Mouse (Mus musculus): ENCODE results near the gene Camk2d.

GRCm38 (mm10) chr3:126657895-126658294, 61.8 kb downstream of the Camk2d start:
- TF ChIP-seq CHD2 (IDR thresholded peaks at IDR 0.05; ENCODE audit: low read depth, low read length): no peak
- no peak for TF ChIP-seq ZNF384 (IDR thresholded peaks at IDR 0.05; ENCODE audit: low read depth, low read length)
- TF ChIP-seq ZC3H11A (IDR thresholded peaks at IDR 0.05; ENCODE audit: borderline replicate concordance, low read depth, low read length): no peak
